In the genomic region with DNA sequence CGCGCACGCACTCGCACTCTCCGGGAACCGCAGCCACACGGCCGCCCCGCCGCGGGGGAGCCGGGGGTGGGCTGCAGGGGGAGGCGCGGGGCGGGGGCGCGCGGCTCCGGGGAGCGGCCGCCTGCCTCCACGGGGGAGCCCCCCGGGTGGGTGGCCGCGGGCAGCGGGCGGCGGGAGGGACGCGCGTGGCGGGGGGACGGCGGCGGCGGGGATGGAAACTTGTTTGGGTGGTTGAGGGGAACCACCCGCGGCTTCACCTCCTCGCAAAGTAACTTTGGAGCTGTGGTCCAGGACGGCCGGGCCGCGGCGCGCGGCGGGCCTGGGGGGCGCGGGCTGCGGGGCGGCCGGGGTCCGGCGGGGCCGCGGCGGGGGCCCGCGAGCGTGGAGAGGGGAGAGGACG, we compare ENCODE assay signal across 8 mouse cellular contexts. TPM values are rescaled to one million over a fixed set of nuclear protein-coding genes. Genes with fewer than 3 reads are reported as not detected.
DNase-seq lines count a peak whose midpoint lies in the region; ATAC-seq and TF ChIP-seq lines count a peak whose summit lies in the region.

No protein-coding gene starts in this region.

- DNase-seq in left cerebral cortex, adult 2 months (ENCODE audit: extremely low spot score in 1 of 2, low spot score in 2 of 2) = no peak
- DNase-seq in left cerebral cortex, postnatal 4 days = no peak
- DNase-seq in limb, embryonic 11.5 days (ENCODE audit: low spot score) = no peak
- no peak for DNase-seq in embryo, embryonic 10 days (ENCODE audit: low spot score)
- DNase-seq in right cerebral cortex, adult 2 months (ENCODE audit: low spot score in 2 of 2) = no peak

- H3K27ac ChIP-seq in left cerebral cortex, adult 2 months = peak overlapping the region; percentile 85
- H3K27ac ChIP-seq in embryonic facial prominence, embryonic 12.5 days = peak overlapping the region; percentile 99
- H3K27ac ChIP-seq in limb, embryonic 11.5 days (replicated peaks; ENCODE audit: low read depth, low read length) = peak overlapping the region; percentile 94
- peak overlapping the region; percentile 74 for H3K27ac ChIP-seq in neural tube, embryonic 14.5 days (ENCODE audit: low read depth, low read length)

- H3K4me1 ChIP-seq in embryonic facial prominence, embryonic 12.5 days = peaks cover 18% of the 10 kb centered on the region
- peaks cover 13% of the 10 kb centered on the region; the same call in 1 of the 2 replicates for H3K4me1 ChIP-seq in limb, embryonic 11.5 days (ENCODE audit: control insufficient read depth, insufficient read depth, low read length)
- H3K4me1 ChIP-seq in neural tube, embryonic 14.5 days (ENCODE audit: control insufficient read depth, insufficient read depth, low read length) = peaks cover 24% of the 10 kb centered on the region

- intact Hi-C loops in left cerebral cortex, adult 2 months (cut with DNase I) = loop anchor here (2.0 to 10.0 kb wide), 5 partner anchors 74 to 534 kb away; no protein-coding TSS in a partner anchor
- intact Hi-C loops in left cerebral cortex, postnatal 4 days (cut with DNase I) = loop anchor here (2.0 to 10.0 kb wide), 4 partner anchors 90 to 494 kb away; a partner anchor contains a TSS

- WGBS in embryonic facial prominence, embryonic 12.5 days = 2% methylated on average over 38 of the region's 61 CpGs
- 2% methylated on average over 20 of the region's 61 CpGs for WGBS in limb, embryonic 11.5 days
- WGBS in neural tube, embryonic 14.5 days = 1% methylated on average over 13 of the region's 61 CpGs

- H3K4me3 ChIP-seq in left cerebral cortex, adult 2 months = peak overlapping the region; percentile 66
- H3K4me3 ChIP-seq in embryonic facial prominence, embryonic 12.5 days = peak overlapping the region; percentile 95
- peak overlapping the region; percentile 97 for H3K4me3 ChIP-seq in limb, embryonic 11.5 days (ENCODE audit: low read depth, low read length)
- peak overlapping the region; percentile 93 for H3K4me3 ChIP-seq in neural tube, embryonic 14.5 days (ENCODE audit: low read depth, low read length)

- no peaks in the 10 kb centered on the region for H3K9me3 ChIP-seq in embryonic facial prominence, embryonic 12.5 days
- H3K9me3 ChIP-seq in limb, embryonic 11.5 days (ENCODE audit: control insufficient read depth, low read length) = no peaks in the 10 kb centered on the region
- H3K9me3 ChIP-seq in neural tube, embryonic 14.5 days (ENCODE audit: control insufficient read depth, low read length) = no peaks in the 10 kb centered on the region

- H3K4me2 ChIP-seq in embryonic facial prominence, embryonic 12.5 days (replicated peaks) = peak overlapping the region; percentile 73
- peak overlapping the region; percentile 76 for H3K4me2 ChIP-seq in limb, embryonic 11.5 days (ENCODE audit: low read depth, severe bottlenecking)
- H3K4me2 ChIP-seq in neural tube, embryonic 14.5 days (ENCODE audit: low read depth, low read length) = peak overlapping the region; percentile 78

- no peaks in the 10 kb centered on the region for H3K36me3 ChIP-seq in embryonic facial prominence, embryonic 12.5 days
- no peaks in the 10 kb centered on the region for H3K36me3 ChIP-seq in limb, embryonic 11.5 days (ENCODE audit: control insufficient read depth, insufficient read depth, low read length)
- H3K36me3 ChIP-seq in neural tube, embryonic 14.5 days (ENCODE audit: control insufficient read depth, insufficient read depth, low read length) = no peaks in the 10 kb centered on the region

- no peak for TF ChIP-seq CTCF in left cerebral cortex, adult 2 months (IDR thresholded peaks at IDR 0.05)

- peak; percentile 16; the same call in 1 of the 2 replicates for ATAC-seq in embryonic facial prominence, embryonic 12.5 days (ENCODE audit: insufficient number of reproducible peaks, insufficient read depth, low FRiP score, low TSS enrichment)
- peak; percentile 36; the same call in 1 of the 2 replicates for ATAC-seq in limb, embryonic 11.5 days (ENCODE audit: insufficient number of reproducible peaks, low FRiP score, low TSS enrichment, low read depth)
- peak; percentile 20 for ATAC-seq in neural tube, embryonic 14.5 days (ENCODE audit: low read depth)
- ATAC-seq in cerebellum, adult (ENCODE audit: insufficient number of reproducible peaks, low FRiP score, low TSS enrichment) = no peak

- no peaks in the 10 kb centered on the region for H3K27me3 ChIP-seq in embryonic facial prominence, embryonic 12.5 days
- H3K27me3 ChIP-seq in limb, embryonic 11.5 days (ENCODE audit: control insufficient read depth, insufficient read depth, low read length) = no peaks in the 10 kb centered on the region
- no peaks in the 10 kb centered on the region; the same call in 1 of the 2 replicates for H3K27me3 ChIP-seq in neural tube, embryonic 14.5 days (ENCODE audit: control insufficient read depth, insufficient read depth, low read length)

- peak overlapping the region; percentile 98 for H3K9ac ChIP-seq in embryonic facial prominence, embryonic 12.5 days
- peak overlapping the region; percentile 95 for H3K9ac ChIP-seq in limb, embryonic 11.5 days (ENCODE audit: low read length)
- H3K9ac ChIP-seq in neural tube, embryonic 14.5 days (replicated peaks; ENCODE audit: low read depth, low read length) = peak overlapping the region; percentile 69

RNA-seq across cellular contexts. Expression of a gene that starts 1.2 kb away (rescaled TPM):
- total RNA-seq in left cerebral cortex, adult 2 months (2021) = 100 to 1,000 TPM; 137 to 148 TPM
- 100 to 1,000 TPM; 268 to 332 TPM for total RNA-seq in left cerebral cortex, postnatal 4 days (2021)
- polyA plus RNA-seq in embryonic facial prominence, embryonic 12.5 days (2016; fragmentation: Nextera tagmentation; extraction: Ambion mirVana) = 210 and 214 TPM in 2 replicates
- polyA plus RNA-seq in limb, embryonic 11.5 days (2014; fragmentation: Nextera tagmentation; extraction: Ambion mirVana) = 231 and 237 TPM in 2 replicates
- polyA plus RNA-seq in neural tube, embryonic 14.5 days (2014; fragmentation: Nextera tagmentation; extraction: Ambion mirVana) = 216 and 249 TPM in 2 replicates
